Mouse (Mus musculus): Measurements from ENCODE around the gene Rasa3.

DNA sequence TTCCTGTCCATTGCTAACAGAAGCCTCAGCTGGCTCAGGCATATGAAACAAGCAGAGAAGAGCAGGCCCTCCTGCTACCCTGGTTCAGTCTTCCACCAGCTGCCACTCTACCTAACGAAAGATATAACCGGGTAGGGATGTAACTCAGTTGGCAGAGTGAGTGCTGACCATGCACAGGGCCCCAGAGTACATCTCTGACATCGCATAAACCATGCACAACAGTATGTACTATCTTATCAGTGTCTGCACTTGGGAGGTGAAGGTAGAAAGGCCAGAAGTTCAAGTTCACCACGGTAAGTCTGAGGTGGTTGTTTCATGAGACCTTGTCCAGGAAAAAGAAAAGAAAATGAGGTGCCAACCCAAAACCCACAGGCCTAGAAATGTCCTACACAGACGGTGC is 67.4 kb downstream of the Rasa3 start:
- TF ChIP-seq POLR2A (IDR thresholded peaks at IDR 0.05; ENCODE audit: low read depth, low read length) (no peak), CTCF (IDR thresholded peaks at IDR 0.05; ENCODE audit: borderline replicate concordance, insufficient read depth, low read length) (no peak)

All from embryonic fibroblast, embryonic 13.5 days (primary cell).